In genomic region chr19:36350181-36350580, GRCm38 (mm10) we compare ENCODE assay signal across 14 mouse cellular contexts. TPM values are rescaled to one million over a fixed set of nuclear protein-coding genes. Genes with fewer than 3 reads are reported as not detected.
DNase-seq lines count a peak whose midpoint lies in the region; ATAC-seq lines count a peak whose summit lies in the region.
"Had no signal": no experiment of that assay in that cellular context is flagged by ENCODE, and none has a peak within 500 bp of the region (broad histone marks: within the 10 kb centered on the region; RNA-seq: fewer than 3 reads in every experiment).

No protein-coding gene starts in this region.

- 81% methylated on average over 11 of the region's 11 CpGs for WGBS in midbrain, embryonic 13.5 days
- 80% methylated on average over 11 of the region's 11 CpGs for WGBS in midbrain, embryonic 11.5 days

- H3K36me3 ChIP-seq in midbrain, embryonic 13.5 days, result no peaks in the 10 kb centered on the region
- H3K36me3 ChIP-seq in midbrain, embryonic 11.5 days (ENCODE audit: control insufficient read depth, insufficient read depth, low read length), result no peaks in the 10 kb centered on the region
- H3K36me3 ChIP-seq: kidney, embryonic 15.5 days had no signal

- 0 out of 2 replicates have a peak overlapping the region, but pooled peaks have one; percentile 83 for H3K4me3 ChIP-seq in midbrain, embryonic 13.5 days (replicated peaks)
- H3K4me3 ChIP-seq in midbrain, embryonic 11.5 days (ENCODE audit: low read depth, low read length), result no peak overlapping the region

- no peaks in the 10 kb centered on the region for H3K9me3 ChIP-seq in midbrain, embryonic 13.5 days
- no peaks in the 10 kb centered on the region for H3K9me3 ChIP-seq in midbrain, embryonic 11.5 days (ENCODE audit: control insufficient read depth, low read length)
- H3K9me3 ChIP-seq: kidney, embryonic 15.5 days had no signal

- no peak for ATAC-seq in midbrain, embryonic 13.5 days
- ATAC-seq in midbrain, embryonic 11.5 days (ENCODE audit: low FRiP score), result no peak

- H3K4me1 ChIP-seq in midbrain, embryonic 13.5 days (replicated peaks), result peaks cover 12% of the 10 kb centered on the region
- H3K4me1 ChIP-seq in midbrain, embryonic 11.5 days (ENCODE audit: control insufficient read depth, insufficient read depth, low read length), result no peaks in the 10 kb centered on the region

- H3K4me2 ChIP-seq in midbrain, embryonic 13.5 days (replicated peaks), result no peak overlapping the region
- H3K4me2 ChIP-seq in midbrain, embryonic 11.5 days, result no peak overlapping the region

- H3K9ac ChIP-seq in midbrain, embryonic 13.5 days (replicated peaks), result no peak overlapping the region
- no peak overlapping the region for H3K9ac ChIP-seq in midbrain, embryonic 11.5 days (ENCODE audit: low read length)
- H3K9ac ChIP-seq: kidney, embryonic 15.5 days; liver, embryonic 14.5 days had no signal

- DNase-seq in heart, adult 11 months, result peak; percentile 81
- no peak for DNase-seq in heart, postnatal 4 days
- no peak for DNase-seq in midbrain, embryonic 11.5 days (ENCODE audit: low spot score, missing footprints)
- DNase-seq in T-cell, adult 2 months (ENCODE audit: low spot score), result peak; percentile 19
- DNase-seq in naive thymus-derived CD4-positive, alpha-beta T cell, adult 2 months (ENCODE audit: low read depth), result peak; percentile 68
- DNase-seq in right cerebral cortex, postnatal 36 days (ENCODE audit: low spot score in 2 of 2), result no peak
- DNase-seq in left cerebral cortex, adult 8-10 months (ENCODE audit: low spot score in 2 of 2), result no peak
- DNase-seq: heart, postnatal 36 days; right cerebral cortex, postnatal 4 days had no signal

- no peak overlapping the region for H3K27ac ChIP-seq in midbrain, embryonic 13.5 days
- no peak overlapping the region for H3K27ac ChIP-seq in midbrain, embryonic 11.5 days (ENCODE audit: low read depth, low read length)
- H3K27ac ChIP-seq: kidney, embryonic 15.5 days; liver, embryonic 14.5 days; macrophage; stomach, postnatal 0 days had no signal

- peaks cover 62% of the 10 kb centered on the region for H3K27me3 ChIP-seq in midbrain, embryonic 13.5 days
- peaks cover 39% of the 10 kb centered on the region for H3K27me3 ChIP-seq in midbrain, embryonic 11.5 days (ENCODE audit: control insufficient read depth, insufficient read depth, low read length)

RNA-seq across cellular contexts. Expression of gene Pcgf5, which starts 2.1 kb away (rescaled TPM):
- total RNA-seq in heart, postnatal 4 days (2021), result 10 to 100 TPM; 60.2 to 62.1 TPM
- 8.7 and 9.7 TPM in 2 replicates for polyA plus RNA-seq in midbrain, embryonic 13.5 days (2015; fragmentation: Nextera tagmentation; extraction: Ambion mirVana)
- 10.2 and 10.9 TPM in 2 replicates for polyA plus RNA-seq in midbrain, embryonic 11.5 days (2014; fragmentation: Nextera tagmentation; extraction: Ambion mirVana)
- total RNA-seq in left cerebral cortex, adult 8-10 months (2022), result 10 to 100 TPM; 25.7 to 31.6 (median 28.4) TPM

Comparison
In these comparisons a context has a peak if more than half of its experiments do, and no peak if none do; other contexts are left out.
1. DNase-seq: peak in heart, adult 11 months (single experiment), T-cell, adult 2 months (single experiment) and naive thymus-derived CD4-positive, alpha-beta T cell, adult 2 months (single experiment); none in heart, postnatal 4 days (single experiment), midbrain, embryonic 11.5 days (single experiment), right cerebral cortex, postnatal 36 days (0 of 2) and left cerebral cortex, adult 8-10 months (0 of 2).